Mouse (Mus musculus): ENCODE measurements around the gene Armc9. TPM values are rescaled to one million over a fixed set of nuclear protein-coding genes. Genes with fewer than 3 reads are reported as not detected.

The Armc9 gene
- polyA plus RNA-seq, 1 experiment from 2014 or later: 36.8 TPM

DNA sequence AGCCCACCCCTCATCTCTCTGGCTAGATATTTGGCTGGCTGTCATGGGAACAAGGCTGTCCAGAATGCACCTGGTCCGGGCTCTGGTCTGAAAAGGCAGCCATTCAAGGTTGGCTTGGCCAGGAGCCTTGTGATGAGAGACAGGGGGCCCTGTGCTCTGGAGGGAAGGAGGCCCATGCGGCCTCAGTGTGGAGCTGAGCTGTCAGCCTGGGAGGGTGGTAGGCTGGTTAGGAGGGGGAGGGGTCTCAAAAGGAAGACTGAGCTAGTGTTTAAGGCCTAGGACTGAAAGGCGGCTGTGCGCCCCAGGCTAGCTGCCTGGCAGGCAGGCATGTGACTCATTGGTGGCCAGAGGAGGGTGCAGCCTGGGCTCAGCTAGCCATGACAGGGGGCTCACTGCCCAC is 139.9 kb downstream of the Armc9 start:
- 11% methylated on average over 4 of the region's 4 CpGs for WGBS
- H3K36me3 ChIP-seq (replicated peaks): no peaks in the 10 kb centered on the region
- H3K27ac ChIP-seq: no peak overlapping the region
- H3K4me3 ChIP-seq (replicated peaks): no peak overlapping the region
- H3K4me2 ChIP-seq: no peak overlapping the region
- ATAC-seq (ENCODE audit: low FRiP score): peak; percentile 74; the same call in 1 of the 2 replicates
- H3K4me1 ChIP-seq: peaks cover 11% of the 10 kb centered on the region
- H3K9me3 ChIP-seq: no peaks in the 10 kb centered on the region
- H3K9ac ChIP-seq: no peak overlapping the region
- H3K27me3 ChIP-seq: no peaks in the 10 kb centered on the region; the same call in 1 of the 2 replicates

DNA sequence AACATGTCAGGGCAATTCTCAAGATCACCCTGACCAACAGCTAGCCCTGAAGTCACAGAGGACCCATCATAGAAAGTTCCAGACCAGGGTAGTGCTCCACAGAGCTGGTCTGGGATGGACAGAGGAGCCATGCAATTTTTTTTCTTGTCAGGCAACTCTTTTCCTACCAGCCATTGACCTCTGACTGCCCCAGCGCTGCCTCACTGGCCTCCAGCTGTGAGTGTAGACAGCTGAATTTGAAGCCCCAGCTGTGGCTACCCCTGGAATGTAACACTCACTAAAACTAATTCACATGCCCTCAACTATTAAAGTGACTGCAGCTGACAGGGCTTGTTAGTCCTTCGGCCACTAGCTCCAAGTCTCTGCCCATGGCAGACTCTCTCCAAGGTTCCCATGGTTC is 145.5 kb downstream of the Armc9 start:
- Histone ChIP-seq H3K4me3 (replicated peaks) (no peak overlapping the region), H3K27ac (no peak overlapping the region), H3K9ac (no peak overlapping the region), H3K4me1 (peaks cover 15% of the 10 kb centered on the region), H3K4me2 (no peak overlapping the region), H3K36me3 (replicated peaks) (no peaks in the 10 kb centered on the region), H3K27me3 (peaks cover 49% of the 10 kb centered on the region), H3K9me3 (no peaks in the 10 kb centered on the region)
- no peak for ATAC-seq (ENCODE audit: low FRiP score)
- 29% methylated on average over 2 of the region's 2 CpGs for WGBS

DNA sequence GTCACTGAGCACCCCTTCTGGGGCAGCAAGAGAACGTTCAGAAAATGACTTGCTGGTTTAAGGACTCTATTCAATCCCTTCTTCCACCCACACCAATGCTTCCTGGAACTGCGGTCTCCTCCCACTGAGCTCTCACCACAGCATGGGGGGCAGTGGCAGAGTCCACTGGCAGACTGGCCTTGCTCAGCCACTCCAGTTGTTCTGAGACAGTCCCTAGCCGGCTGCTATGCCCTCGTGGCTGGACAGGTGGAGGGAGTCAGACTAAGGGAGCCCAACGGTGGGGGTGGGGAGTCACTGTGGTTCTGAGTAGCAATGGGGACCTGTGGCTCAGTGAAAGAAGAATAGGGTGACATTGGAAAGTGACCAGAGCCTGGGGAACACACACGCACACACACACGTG is 146.2 kb downstream of the Armc9 start:
- H3K27ac ChIP-seq: no peak overlapping the region
- no peaks in the 10 kb centered on the region for H3K36me3 ChIP-seq (replicated peaks)
- H3K4me3 ChIP-seq (replicated peaks): no peak overlapping the region
- 54% methylated on average over 7 of the region's 7 CpGs for WGBS
- peaks cover 13% of the 10 kb centered on the region for H3K4me1 ChIP-seq
- H3K27me3 ChIP-seq: peaks cover 55% of the 10 kb centered on the region
- no peak for ATAC-seq (ENCODE audit: low FRiP score)
- no peak overlapping the region for H3K9ac ChIP-seq
- no peak overlapping the region for H3K4me2 ChIP-seq
- H3K9me3 ChIP-seq: no peaks in the 10 kb centered on the region

DNA sequence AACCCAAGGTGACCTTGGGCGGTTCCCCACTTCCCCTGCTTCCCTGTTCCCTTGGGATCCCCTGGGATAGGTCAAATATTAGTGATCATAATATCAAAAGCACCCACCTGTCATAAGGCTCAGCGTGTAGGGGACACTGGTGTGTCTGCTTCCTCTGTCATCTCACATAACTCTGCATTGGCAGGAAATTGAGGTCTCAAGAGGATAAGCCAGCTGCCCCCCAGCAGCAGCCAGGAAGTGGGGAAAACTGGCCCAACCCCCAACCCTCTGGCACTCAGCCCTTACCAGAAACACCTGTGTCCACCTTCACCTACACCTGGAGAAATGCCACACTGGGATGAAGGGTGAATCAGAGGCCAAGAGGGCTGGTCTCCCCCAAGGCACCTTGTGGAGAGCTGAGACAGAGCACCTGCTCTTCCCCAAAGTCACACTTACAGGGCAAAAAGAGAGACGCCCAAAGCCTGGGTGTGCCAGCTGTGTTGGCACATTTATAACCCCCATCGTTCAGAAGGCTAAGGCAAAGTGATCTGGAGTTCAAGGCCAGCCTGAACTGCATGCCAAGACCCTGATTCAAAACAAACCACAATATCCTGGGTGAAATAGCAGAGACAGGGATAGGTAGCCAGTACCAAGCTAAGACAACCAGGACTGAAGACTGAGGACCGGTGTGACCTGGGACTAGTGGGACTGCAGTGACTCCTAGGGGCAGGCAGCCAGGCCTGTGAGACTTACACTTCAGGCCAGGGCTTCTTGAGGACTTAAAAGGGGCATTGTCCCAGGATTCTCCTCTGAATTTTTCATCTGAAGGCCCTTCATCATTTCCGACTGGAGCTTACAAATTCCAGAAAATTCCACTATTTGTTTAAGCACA is 146.9 kb downstream of the Armc9 start:
- no peak overlapping the region for H3K27ac ChIP-seq
- H3K9me3 ChIP-seq: no peaks in the 10 kb centered on the region
- H3K4me3 ChIP-seq (replicated peaks): no peak overlapping the region
- WGBS: 53% methylated on average over 6 of the region's 6 CpGs
- peaks cover 13% of the 10 kb centered on the region for H3K4me1 ChIP-seq
- no peak overlapping the region for H3K4me2 ChIP-seq
- H3K36me3 ChIP-seq (replicated peaks): no peaks in the 10 kb centered on the region
- ATAC-seq (ENCODE audit: low FRiP score): no peak
- no peak overlapping the region for H3K9ac ChIP-seq
- H3K27me3 ChIP-seq: peaks cover 62% of the 10 kb centered on the region

DNA sequence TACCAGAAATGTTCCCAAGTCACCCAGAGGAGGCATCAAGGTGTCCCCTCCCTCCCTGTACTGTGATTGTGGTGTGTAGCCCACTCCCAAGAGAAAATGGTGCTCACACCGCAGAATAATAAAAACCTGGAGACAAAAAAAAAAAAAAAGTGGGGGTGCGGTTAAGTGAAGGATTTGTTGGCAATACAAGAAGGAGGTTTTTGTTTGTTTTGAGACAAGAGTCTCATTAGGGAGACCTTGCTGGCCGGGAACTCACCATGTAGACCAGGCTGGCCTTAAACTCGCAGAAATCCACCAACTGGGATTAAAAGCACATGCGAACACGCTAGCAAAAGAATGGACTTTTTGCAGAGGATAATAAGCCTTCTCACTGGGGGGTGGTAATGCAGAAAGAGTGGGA is 148.0 kb downstream of the Armc9 start, which contains the start of gene B3gnt7:
TSS of gene B3gnt7 (plus strand) at position 301 of the 400 bp plus-strand sequence.
- Histone ChIP-seq H3K27ac (no peak within 1 kb of the TSS), H3K27me3 (peaks cover 65% of the 10 kb centered on the region), H3K4me1 (peaks cover 13% of the 10 kb centered on the region), H3K9ac (peak within 1 kb of the TSS; percentile 56), H3K4me3 (replicated peaks) (peak within 1 kb of the TSS; percentile 59), H3K9me3 (no peaks in the 10 kb centered on the region), H3K4me2 (peak within 1 kb of the TSS; percentile 98), H3K36me3 (replicated peaks) (no peaks in the 10 kb centered on the region)
- 13% methylated on average over 6 of the region's 6 CpGs for WGBS
- no peak for ATAC-seq (ENCODE audit: low FRiP score)

DNA sequence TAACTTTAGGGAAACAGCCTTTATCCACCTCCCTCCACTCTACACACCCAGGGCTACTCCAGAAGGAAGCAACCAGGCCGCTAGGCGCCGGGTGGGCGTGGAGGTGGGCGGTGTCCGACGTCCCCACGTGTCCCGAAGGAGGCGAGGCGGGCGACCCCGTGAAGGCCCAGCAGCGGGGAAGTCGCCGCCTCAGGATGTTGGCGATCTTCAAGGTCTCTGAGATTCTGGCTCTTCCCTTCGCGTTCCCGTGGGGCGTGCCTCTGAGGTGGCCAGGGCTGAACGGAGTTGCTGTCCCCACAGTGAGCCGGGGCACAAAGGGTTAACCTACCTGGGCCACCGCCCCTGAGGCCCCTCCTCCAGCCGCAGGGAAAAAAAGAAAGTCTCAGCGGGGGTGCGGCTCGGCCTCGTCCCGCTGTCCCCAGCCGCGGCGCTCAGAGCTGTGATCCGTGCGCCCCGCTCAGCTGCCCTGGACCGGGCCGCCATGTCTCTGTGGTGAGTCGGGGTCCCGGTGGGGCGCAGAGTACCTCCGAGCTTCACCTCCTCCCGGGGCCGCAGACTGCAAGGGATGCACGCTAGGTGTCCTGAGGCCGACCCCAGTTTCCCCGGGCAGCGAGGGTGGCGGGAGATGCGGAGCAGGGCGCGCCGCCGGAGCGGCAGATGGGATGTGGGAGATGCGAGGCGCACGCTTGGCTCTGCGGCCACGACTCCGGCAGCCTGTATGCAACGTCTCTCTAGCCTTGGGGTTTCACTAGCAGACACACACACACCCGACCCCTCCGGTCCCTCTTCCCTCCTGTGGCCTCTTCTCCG is 148.7 kb downstream of the Armc9 start:
- Histone ChIP-seq H3K27me3 (peaks cover 65% of the 10 kb centered on the region), H3K36me3 (replicated peaks) (no peaks in the 10 kb centered on the region), H3K9ac (peak overlapping the region; percentile 56), H3K9me3 (no peaks in the 10 kb centered on the region), H3K27ac (no peak overlapping the region), H3K4me3 (replicated peaks) (peak overlapping the region; percentile 59), H3K4me1 (peaks cover 13% of the 10 kb centered on the region), H3K4me2 (peak overlapping the region; percentile 98)
- WGBS: under 1% methylated on average over 65 of the region's 65 CpGs
- ATAC-seq (ENCODE audit: low FRiP score): peak; percentile 76

DNA sequence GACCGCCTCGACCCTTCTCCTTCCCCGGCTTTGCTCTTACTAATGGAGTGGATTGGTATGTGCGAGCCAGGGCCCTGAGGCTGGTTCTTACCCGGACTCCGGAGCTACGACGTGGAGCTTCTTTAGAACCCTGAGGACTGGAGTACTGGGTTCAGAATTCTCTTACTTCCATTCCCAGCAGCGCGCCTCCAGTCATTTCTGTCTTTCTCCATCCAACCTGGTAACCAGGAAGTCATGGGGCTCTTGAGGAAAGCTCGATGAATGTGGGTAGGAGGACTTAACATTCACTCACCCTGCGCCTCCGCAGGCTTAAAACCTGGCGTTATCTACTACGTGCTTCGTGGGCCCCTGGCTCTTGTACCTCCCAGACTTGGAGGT is 149.3 kb downstream of the Armc9 start:
- Histone ChIP-seq H3K9ac (peak overlapping the region; percentile 56), H3K27me3 (peaks cover 65% of the 10 kb centered on the region), H3K4me2 (peak overlapping the region; percentile 98), H3K4me3 (replicated peaks) (peak overlapping the region; percentile 59), H3K36me3 (replicated peaks) (no peaks in the 10 kb centered on the region), H3K9me3 (no peaks in the 10 kb centered on the region), H3K27ac (no peak overlapping the region), H3K4me1 (peaks cover 13% of the 10 kb centered on the region)
- 3% methylated on average over 16 of the region's 16 CpGs for WGBS
- ATAC-seq (ENCODE audit: low FRiP score): no peak

DNA sequence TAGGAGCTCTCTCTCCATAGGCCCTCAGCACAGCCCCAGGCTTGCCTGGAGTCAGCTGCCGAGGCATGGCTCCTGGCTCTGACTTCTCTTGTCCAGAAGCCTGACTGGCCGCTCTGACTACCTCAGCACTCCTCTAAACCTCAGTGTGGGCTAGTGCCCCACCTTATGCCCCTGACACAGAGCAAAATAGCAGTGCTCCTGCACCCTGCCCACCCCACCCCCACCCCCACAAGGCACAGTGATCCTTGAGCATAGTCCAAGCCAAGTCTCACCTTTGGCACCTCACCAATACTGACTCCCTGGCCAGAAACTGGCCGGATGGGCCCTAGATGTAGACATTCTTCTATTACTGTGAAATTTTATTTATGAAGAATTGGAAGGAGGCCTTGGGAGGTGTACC is 152.1 kb downstream of the Armc9 start:
- Histone ChIP-seq H3K4me3 (replicated peaks) (no peak overlapping the region), H3K4me2 (no peak overlapping the region), H3K36me3 (replicated peaks) (no peaks in the 10 kb centered on the region), H3K9me3 (no peaks in the 10 kb centered on the region), H3K27ac (no peak overlapping the region), H3K9ac (no peak overlapping the region), H3K4me1 (peaks cover 24% of the 10 kb centered on the region), H3K27me3 (peaks cover 51% of the 10 kb centered on the region)
- 86% methylated on average over 3 of the region's 3 CpGs for WGBS
- ATAC-seq (ENCODE audit: low FRiP score): no peak

DNA sequence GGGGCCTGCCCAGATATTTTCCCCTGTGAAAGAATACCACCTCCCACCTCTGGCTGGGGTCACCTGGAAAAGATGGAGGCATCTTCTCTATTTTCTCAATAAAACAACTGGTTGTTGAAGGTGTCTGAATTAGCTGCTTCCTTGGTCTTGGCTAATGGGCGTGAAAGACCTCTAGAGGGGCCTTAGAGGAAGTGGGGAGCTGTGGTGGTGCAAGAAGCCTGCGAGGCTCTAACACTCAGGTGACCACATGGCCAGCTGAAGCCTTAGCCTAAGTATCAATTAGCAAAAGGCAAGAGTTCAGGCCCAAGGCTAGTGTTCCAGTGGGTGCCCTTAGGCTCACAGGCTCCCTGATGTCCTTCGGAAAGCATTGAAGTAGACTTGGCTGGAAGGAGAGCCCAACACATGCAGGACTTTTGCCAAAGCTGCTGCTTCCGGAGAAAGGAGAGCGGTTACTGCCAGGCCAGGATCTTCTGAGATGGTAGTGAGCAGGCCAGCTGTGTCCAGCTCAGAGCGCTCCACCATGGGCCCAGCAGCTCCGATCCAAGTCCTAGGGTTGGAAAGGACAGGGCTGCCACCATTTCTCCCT is 152.7 kb downstream of the Armc9 start:
- H3K9ac ChIP-seq: no peak overlapping the region
- H3K36me3 ChIP-seq (replicated peaks): no peaks in the 10 kb centered on the region
- no peak overlapping the region for H3K4me2 ChIP-seq
- H3K27ac ChIP-seq: no peak overlapping the region
- no peak overlapping the region for H3K4me3 ChIP-seq (replicated peaks)
- 90% methylated on average over 7 of the region's 7 CpGs for WGBS
- no peaks in the 10 kb centered on the region for H3K9me3 ChIP-seq
- no peak for ATAC-seq (ENCODE audit: low FRiP score)
- H3K27me3 ChIP-seq: peaks cover 45% of the 10 kb centered on the region
- peaks cover 24% of the 10 kb centered on the region for H3K4me1 ChIP-seq

DNA sequence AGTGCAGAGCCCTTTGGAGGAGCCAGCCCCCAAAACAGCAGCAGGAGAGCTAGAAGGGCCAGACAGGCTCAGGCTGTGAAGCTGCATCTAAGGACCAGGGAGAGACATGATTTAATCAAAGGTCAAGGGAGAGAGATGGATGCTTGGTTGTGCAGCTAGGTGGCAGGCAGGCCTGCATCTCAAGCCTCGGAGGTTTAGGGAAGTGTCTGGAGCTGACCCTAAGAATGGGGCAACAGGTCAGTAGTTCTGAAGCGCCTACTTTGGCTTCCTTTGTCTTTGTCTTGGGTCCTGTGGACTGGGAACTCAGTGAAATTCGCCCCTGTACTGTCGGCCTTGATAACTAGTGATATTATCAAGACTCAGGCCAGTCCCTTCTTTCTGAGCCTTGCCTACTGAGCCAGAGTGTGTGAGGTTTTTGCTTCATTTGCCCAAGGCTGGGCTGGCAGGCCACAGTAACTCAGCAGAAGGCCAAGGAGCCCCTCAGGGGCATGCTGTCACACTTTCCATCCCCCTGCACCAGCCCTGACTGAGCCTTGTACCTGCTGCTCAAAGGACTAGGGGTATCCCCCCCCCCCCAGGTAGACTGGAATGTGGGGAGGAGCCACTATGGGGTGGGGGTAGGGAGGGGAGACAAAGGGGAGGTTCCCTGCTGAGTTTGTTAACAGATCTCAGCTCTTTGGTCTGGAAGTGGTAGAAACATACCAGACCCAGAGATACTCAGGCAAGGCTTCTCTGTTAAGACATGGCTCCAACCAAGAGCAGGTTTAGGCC is 153.5 kb downstream of the Armc9 start:
- H3K27ac ChIP-seq: no peak overlapping the region
- no peak overlapping the region for H3K4me3 ChIP-seq (replicated peaks)
- 33% methylated on average over 4 of the region's 4 CpGs for WGBS
- no peak overlapping the region for H3K9ac ChIP-seq
- H3K9me3 ChIP-seq: no peaks in the 10 kb centered on the region
- H3K4me1 ChIP-seq: peaks cover 19% of the 10 kb centered on the region
- H3K4me2 ChIP-seq: no peak overlapping the region
- H3K36me3 ChIP-seq (replicated peaks): no peaks in the 10 kb centered on the region
- H3K27me3 ChIP-seq: peaks cover 37% of the 10 kb centered on the region
- no peak for ATAC-seq (ENCODE audit: low FRiP score)

DNA sequence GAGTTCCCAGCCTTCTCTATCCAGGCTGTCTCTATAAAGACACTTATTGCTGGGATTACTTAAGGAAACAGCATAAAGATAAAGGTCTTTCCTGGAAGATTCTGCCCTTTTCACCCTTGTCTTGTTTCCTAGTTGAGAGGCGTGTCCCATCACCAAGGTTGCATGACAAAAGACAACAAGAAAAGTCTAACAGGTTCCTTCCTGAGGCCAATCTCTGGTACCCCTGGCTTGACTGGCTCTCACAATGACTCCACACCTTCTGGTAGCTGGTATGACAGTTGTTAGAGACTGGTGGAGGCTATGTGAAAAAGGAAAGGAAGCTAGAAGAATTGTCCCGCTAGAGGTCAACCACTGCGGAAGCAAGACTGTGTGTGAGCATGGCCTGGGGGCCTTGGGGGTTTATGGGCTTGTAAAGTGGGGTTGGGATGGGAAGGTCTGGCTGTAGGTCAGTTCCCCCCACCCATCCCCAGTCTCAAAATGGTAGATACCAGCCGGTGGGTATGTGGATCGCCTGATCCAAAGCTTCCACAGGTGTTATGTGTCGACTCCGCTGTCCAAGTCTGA is 154.8 kb downstream of the Armc9 start:
- Histone ChIP-seq H3K4me3 (replicated peaks) (no peak overlapping the region), H3K4me1 (peaks cover 11% of the 10 kb centered on the region), H3K27me3 (peaks cover 29% of the 10 kb centered on the region), H3K27ac (no peak overlapping the region), H3K9me3 (no peaks in the 10 kb centered on the region), H3K4me2 (no peak overlapping the region), H3K9ac (no peak overlapping the region), H3K36me3 (replicated peaks) (no peaks in the 10 kb centered on the region)
- ATAC-seq (ENCODE audit: low FRiP score): no peak
- 91% methylated on average over 7 of the region's 7 CpGs for WGBS

All from forebrain, embryonic 12.5 days (tissue).